Mouse (Mus musculus): Measurements from ENCODE around the gene Adgrd1. TPM values are rescaled to one million over a fixed set of nuclear protein-coding genes. Genes with fewer than 3 reads are reported as not detected.

Gene Adgrd1
- polyA plus RNA-seq, 1 experiment from 2014 or later, result 0.32 TPM

DNA sequence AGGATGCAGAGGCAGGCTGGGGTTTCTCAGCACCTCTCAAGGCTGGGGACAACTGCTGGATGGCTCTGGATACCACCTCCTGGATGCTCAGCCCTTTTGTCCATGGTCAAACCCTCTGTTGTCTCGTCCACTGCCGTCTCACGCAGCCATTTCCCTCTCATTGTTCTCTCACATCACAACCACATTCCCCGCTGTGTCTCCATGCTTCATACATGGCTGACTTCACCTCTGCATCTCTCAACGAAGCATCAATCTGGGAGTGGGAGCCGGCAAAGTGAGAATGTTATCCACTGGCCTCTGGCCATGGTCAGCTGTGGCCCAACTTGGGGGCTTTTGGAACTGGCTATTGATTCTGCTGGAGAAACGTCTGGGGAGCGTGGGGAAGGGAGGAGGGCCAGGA is 15.2 kb downstream of the Adgrd1 start:
- ATAC-seq (no peak), DNase-seq (no peak)
- TF ChIP-seq EP300 (IDR thresholded peaks at IDR 0.05; ENCODE audit: low read depth) (no peak), CTCF (IDR thresholded peaks at IDR 0.05; ENCODE audit: low read depth) (no peak)
- no peak overlapping the region for H3K27ac ChIP-seq (ENCODE audit: low read depth)
- 75% methylated on average over 8 of the region's 8 CpGs for WGBS (ENCODE audit: insufficient replicate concordance)
- no peak overlapping the region for H3K9ac ChIP-seq (replicated peaks)
- no peaks in the 10 kb centered on the region for H3K27me3 ChIP-seq (ENCODE audit: insufficient read depth, low read length)
- no peak overlapping the region for H3K4me2 ChIP-seq (ENCODE audit: low read depth, low read length)
- H3K36me3 ChIP-seq (replicated peaks; ENCODE audit: insufficient read depth, low read length), result no peaks in the 10 kb centered on the region
- H3K9me3 ChIP-seq (ENCODE audit: low read length), result no peaks in the 10 kb centered on the region
- no peak overlapping the region for H3K4me3 ChIP-seq (ENCODE audit: low read depth, low read length)
- H3K4me1 ChIP-seq (ENCODE audit: insufficient read depth), result no peaks in the 10 kb centered on the region

DNA sequence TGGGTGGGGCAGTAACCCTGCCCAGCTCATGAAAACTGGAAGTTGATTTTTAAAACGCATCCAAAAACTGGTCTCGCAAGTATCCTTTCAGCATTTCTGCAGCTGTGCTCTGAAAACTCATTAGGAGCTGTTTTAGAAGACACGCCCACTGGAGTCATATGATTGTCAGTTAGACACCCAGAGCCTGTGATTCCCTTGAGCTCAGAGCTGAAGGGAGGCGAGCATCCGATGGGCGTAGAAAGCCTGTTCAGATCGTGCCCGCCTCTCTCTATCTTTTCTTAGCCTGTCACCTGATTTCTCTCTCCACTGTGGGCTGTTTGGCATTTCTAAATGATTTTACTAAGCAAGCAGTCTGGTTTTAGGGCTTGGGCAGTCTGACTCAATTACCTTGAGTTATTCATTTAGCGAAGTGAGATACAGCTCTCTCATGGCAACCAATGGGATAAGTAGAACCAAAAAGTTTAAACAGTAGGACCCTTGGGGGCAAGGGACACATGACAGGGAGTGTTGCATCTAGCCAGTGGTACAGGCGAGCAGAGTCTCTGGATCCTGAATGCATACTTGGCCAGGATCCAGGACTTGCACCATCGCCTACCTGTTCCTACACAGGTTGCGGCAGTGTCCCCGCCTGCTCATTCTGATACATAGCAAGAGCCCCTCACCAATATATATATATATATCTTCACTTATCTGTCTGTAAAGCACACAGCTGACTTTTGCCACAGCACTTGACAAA is 17.4 kb downstream of the Adgrd1 start:
- no peak overlapping the region for H3K27ac ChIP-seq (ENCODE audit: low read depth)
- WGBS (ENCODE audit: insufficient replicate concordance), result 79% methylated on average over 13 of the region's 13 CpGs
- ATAC-seq (no peak), DNase-seq (no peak)
- no peaks in the 10 kb centered on the region for H3K36me3 ChIP-seq (replicated peaks; ENCODE audit: insufficient read depth, low read length)
- TF ChIP-seq CTCF (IDR thresholded peaks at IDR 0.05; ENCODE audit: low read depth) (no peak), EP300 (IDR thresholded peaks at IDR 0.05; ENCODE audit: low read depth) (no peak)
- no peak overlapping the region for H3K4me3 ChIP-seq (ENCODE audit: low read depth, low read length)
- H3K27me3 ChIP-seq (ENCODE audit: insufficient read depth, low read length), result no peaks in the 10 kb centered on the region
- H3K9me3 ChIP-seq (ENCODE audit: low read length), result no peaks in the 10 kb centered on the region
- no peak overlapping the region for H3K4me2 ChIP-seq (ENCODE audit: low read depth, low read length)
- no peak overlapping the region for H3K9ac ChIP-seq (replicated peaks)
- no peaks in the 10 kb centered on the region for H3K4me1 ChIP-seq (ENCODE audit: insufficient read depth)

DNA sequence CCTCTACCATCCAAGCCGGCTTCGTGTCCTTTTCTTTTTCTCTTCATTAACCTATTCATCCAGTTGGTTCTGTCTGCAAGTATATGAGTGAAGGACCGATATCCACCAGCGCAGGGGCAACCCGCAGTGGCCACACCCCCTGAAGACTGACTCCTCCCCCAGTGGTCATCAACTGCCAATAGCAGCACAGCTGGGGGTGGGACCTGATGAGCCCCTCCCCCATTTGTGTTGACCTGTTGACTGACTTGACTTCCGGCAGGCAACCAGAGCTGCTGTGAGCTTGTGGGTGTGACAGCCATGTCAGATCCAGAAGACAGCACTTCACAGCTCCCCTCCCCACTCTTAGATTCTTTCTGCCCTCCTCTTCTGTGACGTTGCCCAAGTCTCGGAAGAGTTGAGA is 19.7 kb downstream of the Adgrd1 start:
- Histone ChIP-seq H3K27ac (ENCODE audit: low read depth) (no peak overlapping the region), H3K9ac (replicated peaks) (no peak overlapping the region), H3K4me3 (ENCODE audit: low read depth, low read length) (no peak overlapping the region), H3K36me3 (replicated peaks; ENCODE audit: insufficient read depth, low read length) (no peaks in the 10 kb centered on the region), H3K4me2 (ENCODE audit: low read depth, low read length) (no peak overlapping the region), H3K4me1 (ENCODE audit: insufficient read depth) (no peaks in the 10 kb centered on the region), H3K9me3 (ENCODE audit: low read length) (no peaks in the 10 kb centered on the region), H3K27me3 (ENCODE audit: insufficient read depth, low read length) (no peaks in the 10 kb centered on the region)
- WGBS (ENCODE audit: insufficient replicate concordance), result 74% methylated on average over 8 of the region's 8 CpGs
- DNase-seq, result no peak
- ATAC-seq, result no peak
- TF ChIP-seq EP300 (IDR thresholded peaks at IDR 0.05; ENCODE audit: low read depth) (no peak), CTCF (IDR thresholded peaks at IDR 0.05; ENCODE audit: low read depth) (no peak)

DNA sequence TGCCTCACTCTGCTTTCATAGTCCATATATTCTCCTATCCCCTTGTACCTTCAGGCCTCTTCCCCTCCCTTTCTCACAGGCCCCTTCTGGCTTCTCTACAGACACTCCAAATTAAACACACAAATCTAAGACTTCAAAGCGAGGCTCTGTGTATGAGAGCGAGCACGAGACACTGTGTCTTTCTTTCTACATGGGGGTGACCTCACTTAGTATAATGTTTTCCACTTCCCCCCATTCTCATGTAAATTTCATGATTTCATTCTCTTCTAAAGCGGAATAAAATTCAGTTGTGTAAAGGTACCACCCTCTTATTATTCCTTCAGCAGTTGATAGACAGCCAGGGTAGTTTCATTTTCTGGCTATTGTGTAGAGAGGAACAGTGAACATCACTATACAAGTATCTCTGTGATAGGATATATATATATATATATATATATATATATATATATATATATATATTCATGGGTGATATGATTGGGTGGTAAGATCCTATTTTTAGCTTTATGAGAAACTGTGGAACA is 21.1 kb downstream of the Adgrd1 start:
- no peak for DNase-seq
- Histone ChIP-seq H3K36me3 (replicated peaks; ENCODE audit: insufficient read depth, low read length) (no peaks in the 10 kb centered on the region), H3K9me3 (ENCODE audit: low read length) (no peaks in the 10 kb centered on the region), H3K4me3 (ENCODE audit: low read depth, low read length) (no peak overlapping the region), H3K27me3 (ENCODE audit: insufficient read depth, low read length) (no peaks in the 10 kb centered on the region), H3K4me1 (ENCODE audit: insufficient read depth) (no peaks in the 10 kb centered on the region), H3K9ac (replicated peaks) (no peak overlapping the region), H3K4me2 (ENCODE audit: low read depth, low read length) (no peak overlapping the region), H3K27ac (ENCODE audit: low read depth) (no peak overlapping the region)
- 77% methylated on average over 4 of the region's 4 CpGs for WGBS (ENCODE audit: insufficient replicate concordance)
- TF ChIP-seq CTCF (IDR thresholded peaks at IDR 0.05; ENCODE audit: low read depth) (no peak), EP300 (IDR thresholded peaks at IDR 0.05; ENCODE audit: low read depth) (no peak)
- ATAC-seq, result no peak

DNA sequence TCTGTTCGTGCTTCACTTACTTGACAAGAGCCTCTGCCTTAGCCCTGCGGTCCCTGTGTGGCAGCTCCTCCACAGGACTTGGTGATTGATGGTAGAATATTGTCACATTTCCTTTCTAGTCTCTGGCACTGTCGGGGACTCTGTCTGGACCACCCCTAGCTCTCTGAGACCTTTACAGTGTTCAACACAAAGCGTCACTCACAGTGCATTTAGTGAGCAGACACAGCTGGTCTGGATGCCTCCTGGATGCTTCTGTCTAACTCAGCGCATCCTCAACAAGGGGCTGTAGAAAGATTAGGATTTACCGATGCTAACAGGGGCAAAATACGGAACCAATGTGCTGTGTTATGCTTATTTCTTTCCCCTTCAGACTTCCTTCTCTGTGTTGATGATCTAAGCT is 22.0 kb downstream of the Adgrd1 start:
- ATAC-seq, result no peak
- no peak overlapping the region for H3K4me2 ChIP-seq (ENCODE audit: low read depth, low read length)
- H3K27me3 ChIP-seq (ENCODE audit: insufficient read depth, low read length), result no peaks in the 10 kb centered on the region
- no peaks in the 10 kb centered on the region for H3K9me3 ChIP-seq (ENCODE audit: low read length)
- TF ChIP-seq CTCF (IDR thresholded peaks at IDR 0.05; ENCODE audit: low read depth) (no peak), EP300 (IDR thresholded peaks at IDR 0.05; ENCODE audit: low read depth) (no peak)
- no peak overlapping the region for H3K9ac ChIP-seq (replicated peaks)
- no peaks in the 10 kb centered on the region for H3K36me3 ChIP-seq (replicated peaks; ENCODE audit: insufficient read depth, low read length)
- no peak overlapping the region for H3K4me3 ChIP-seq (ENCODE audit: low read depth, low read length)
- 57% methylated on average over 7 of the region's 7 CpGs for WGBS (ENCODE audit: insufficient replicate concordance)
- no peaks in the 10 kb centered on the region for H3K4me1 ChIP-seq (ENCODE audit: insufficient read depth)
- no peak for DNase-seq
- no peak overlapping the region for H3K27ac ChIP-seq (ENCODE audit: low read depth)

DNA sequence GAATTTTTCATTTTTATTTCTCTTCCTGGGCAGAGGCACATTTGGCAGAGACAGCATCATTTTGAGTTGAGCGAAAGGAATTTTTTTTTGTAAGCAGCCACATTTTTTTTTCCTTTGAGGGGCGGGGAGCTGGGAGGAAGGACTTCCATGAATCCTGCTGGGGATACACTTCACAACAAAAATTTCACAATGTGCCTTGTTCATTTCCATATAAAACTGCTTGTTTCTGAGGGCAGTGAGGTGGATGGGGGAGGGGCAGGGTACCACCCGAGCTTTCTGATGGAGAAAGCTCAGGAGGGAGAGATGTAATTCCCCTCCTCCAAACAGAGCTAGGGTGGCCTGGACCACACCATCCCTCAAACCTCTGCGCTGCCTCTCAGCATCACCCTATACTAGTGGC is 22.6 kb downstream of the Adgrd1 start:
- Histone ChIP-seq H3K9me3 (ENCODE audit: low read length) (no peaks in the 10 kb centered on the region), H3K9ac (replicated peaks) (no peak overlapping the region), H3K27me3 (ENCODE audit: insufficient read depth, low read length) (no peaks in the 10 kb centered on the region), H3K4me3 (ENCODE audit: low read depth, low read length) (no peak overlapping the region), H3K4me1 (ENCODE audit: insufficient read depth) (no peaks in the 10 kb centered on the region), H3K36me3 (replicated peaks; ENCODE audit: insufficient read depth, low read length) (no peaks in the 10 kb centered on the region), H3K4me2 (ENCODE audit: low read depth, low read length) (no peak overlapping the region), H3K27ac (ENCODE audit: low read depth) (no peak overlapping the region)
- no peak for ATAC-seq
- TF ChIP-seq EP300 (IDR thresholded peaks at IDR 0.05; ENCODE audit: low read depth) (no peak), CTCF (IDR thresholded peaks at IDR 0.05; ENCODE audit: low read depth) (no peak)
- no peak for DNase-seq
- WGBS (ENCODE audit: insufficient replicate concordance), result 64% methylated on average over 4 of the region's 4 CpGs
